Mouse (Mus musculus): ENCODE data around the gene Hist1h1e. TPM values are rescaled to one million over a fixed set of nuclear protein-coding genes. Genes with fewer than 3 reads are reported as not detected.
A peak's percentile ranks its signal among the peaks of the same experiment; 100 is the strongest.
"Not testable (repeated sequence)": the region's sequence is repeated elsewhere in the genome, so short reads cannot be mapped to it uniquely, and the experiment has no call there.

Gene Hist1h1e
- total RNA-seq, 2 experiments from 2014 or later: 53.4 to 69.1 TPM

GRCm38 (mm10) chr13:23595185-23595584, 27.2 kb downstream of the Hist1h1e start:
- intact Hi-C loops (cut with DNase I): no loop called here
- DNase-seq (ENCODE audit: low spot score in 2 of 2): no peak

GRCm38 (mm10) chr13:23593051-23593770, 29.1 kb downstream of the Hist1h1e start:
- DNase-seq (ENCODE audit: low spot score in 2 of 2): no peak
- intact Hi-C loops (cut with DNase I): no loop called here

- intact Hi-C loops (cut with DNase I): no loop called here
Observed at GRCm38 (mm10) chr13:23592614-23593013, 29.7 kb downstream of the Hist1h1e start.

GRCm38 (mm10) chr13:23591886-23592285, 30.5 kb downstream of the Hist1h1e start:
- intact Hi-C loops (cut with DNase I); DNase-seq (ENCODE audit: low spot score in 2 of 2): not testable (repeated sequence)

More at GRCm38 (mm10) chr13:23592614-23593013, 29.7 kb downstream of the Hist1h1e start:
- DNase-seq (ENCODE audit: low spot score in 2 of 2): no peak

- DNase-seq (ENCODE audit: low spot score in 2 of 2): no peak
- intact Hi-C loops (cut with DNase I): no loop called here
Observed at GRCm38 (mm10) chr13:23591206-23591605, 31.2 kb downstream of the Hist1h1e start.

GRCm38 (mm10) chr13:23586940-23587225, 35.5 kb downstream of the Hist1h1e start:
- no peak for DNase-seq (ENCODE audit: low spot score in 2 of 2)
- intact Hi-C loops (cut with DNase I): loop anchor here (1.0 to 2.0 kb wide), 2 partner anchors 11 to 32 kb away; no protein-coding TSS in a partner anchor

- intact Hi-C loops (cut with DNase I): loop anchor here (1.0 to 2.0 kb wide), 2 partner anchors 12 to 32 kb away; no protein-coding TSS in a partner anchor
- no peak for DNase-seq (ENCODE audit: low spot score in 2 of 2)
Observed at GRCm38 (mm10) chr13:23586099-23586939, 36.0 kb downstream of the Hist1h1e start.

GRCm38 (mm10) chr13:23585442-23586098, 36.8 kb downstream of the Hist1h1e start:
- intact Hi-C loops (cut with DNase I): loop anchor here (1.0 to 2.0 kb wide), 2 partner anchors 13 to 33 kb away; no protein-coding TSS in a partner anchor

GRCm38 (mm10) chr13:23585029-23585441, 37.3 kb downstream of the Hist1h1e start:
- intact Hi-C loops (cut with DNase I): no loop called here
- DNase-seq (ENCODE audit: low spot score in 2 of 2): peak; percentile 61 to 73

More at GRCm38 (mm10) chr13:23585442-23586098, 36.8 kb downstream of the Hist1h1e start:
- DNase-seq (ENCODE audit: low spot score in 2 of 2): peak; percentile 79 to 92

- intact Hi-C loops (cut with DNase I): loop anchor here (5.0 kb wide), 2 partner anchors 113 to 153 kb away; partner anchors contain the start of genes Hist1h1c, Hist1h1t and Hist1h4c
- no peak for DNase-seq (ENCODE audit: low spot score in 2 of 2)
Observed at GRCm38 (mm10) chr13:23584331-23584730, 38.0 kb downstream of the Hist1h1e start.

GRCm38 (mm10) chr13:23583387-23584068, 38.8 kb downstream of the Hist1h1e start:
- intact Hi-C loops (cut with DNase I): loop anchor here (5.0 kb wide), 2 partner anchors 114 to 154 kb away; partner anchors contain the start of genes Hist1h1c, Hist1h1t and Hist1h4c
- no peak for DNase-seq (ENCODE audit: low spot score in 2 of 2)

- DNase-seq (ENCODE audit: low spot score in 2 of 2): no peak
- intact Hi-C loops (cut with DNase I): loop anchor here (5.0 kb wide), 2 partner anchors 115 to 155 kb away; partner anchors contain the start of genes Hist1h1c, Hist1h1t and Hist1h4c
Observed at GRCm38 (mm10) chr13:23582219-23583056, 39.9 kb downstream of the Hist1h1e start.

- intact Hi-C loops (cut with DNase I): loop anchor here (5.0 kb wide), 2 partner anchors 116 to 156 kb away; partner anchors contain the start of genes Hist1h1c, Hist1h1t and Hist1h4c
Observed at GRCm38 (mm10) chr13:23581408-23582218, 40.7 kb downstream of the Hist1h1e start, which contains the start of gene Hist1h4d. TSS of gene Hist1h4d (plus strand) at chr13:23581598.

GRCm38 (mm10) chr13:23577835-23578234, 44.5 kb downstream of the Hist1h1e start:
- no peak for DNase-seq (ENCODE audit: low spot score in 2 of 2)
- intact Hi-C loops (cut with DNase I): no loop called here

More at GRCm38 (mm10) chr13:23581408-23582218, 40.7 kb downstream of the Hist1h1e start, which contains the start of gene Hist1h4d:
- DNase-seq (ENCODE audit: low spot score in 2 of 2): peak; percentile 98

- intact Hi-C loops (cut with DNase I): no loop called here
- no peak for DNase-seq (ENCODE audit: low spot score in 2 of 2)
Observed at GRCm38 (mm10) chr13:23576906-23577639, 45.3 kb downstream of the Hist1h1e start.

GRCm38 (mm10) chr13:23576351-23576881, 45.9 kb downstream of the Hist1h1e start:
- DNase-seq (ENCODE audit: low spot score in 2 of 2): no peak
- intact Hi-C loops (cut with DNase I): no loop called here
